7 mouse cellular contexts compared by ENCODE assay signal in genomic region chr13:23554925-23555838, GRCm38 (mm10). TPM values are rescaled to one million over a fixed set of nuclear protein-coding genes. Genes with fewer than 3 reads are reported as not detected.
A peak's percentile ranks its signal among the peaks of the same experiment; 100 is the strongest.
DNase-seq lines count a peak whose midpoint lies in the region; ATAC-seq and TF ChIP-seq lines count a peak whose summit lies in the region.

No protein-coding gene starts in this region.

- peak; percentile 35 to 69 for DNase-seq in cerebellum, postnatal 4 days (ENCODE audit: low spot score in 2 of 2)
- DNase-seq in gastrocnemius, adult 2 months = peak; percentile 76
- peak; percentile 89 for DNase-seq in limb, embryonic 10.5 days (ENCODE audit: low spot score)
- peak; percentile 98 for DNase-seq in midbrain, embryonic 11.5 days (ENCODE audit: low spot score, missing footprints)
- peak; percentile 73 for DNase-seq in skeletal muscle tissue, adult 2 months (ENCODE audit: low read depth, low spot score)

- peak overlapping the region; percentile 89 for H3K9ac ChIP-seq in midbrain, embryonic 11.5 days (ENCODE audit: low read length)

- H3K27ac ChIP-seq in gastrocnemius, adult 2 months = peak overlapping the region; percentile 84
- H3K27ac ChIP-seq in limb, embryonic 10.5 days = peak overlapping the region; percentile 97
- peak overlapping the region; percentile 98 for H3K27ac ChIP-seq in midbrain, embryonic 11.5 days (ENCODE audit: low read depth, low read length)

- no peaks in the 10 kb centered on the region for H3K27me3 ChIP-seq in limb, embryonic 10.5 days (ENCODE audit: low read depth, poor library complexity, severe bottlenecking)
- H3K27me3 ChIP-seq in midbrain, embryonic 11.5 days (ENCODE audit: control insufficient read depth, insufficient read depth, low read length) = no peaks in the 10 kb centered on the region

- H3K4me3 ChIP-seq in gastrocnemius, adult 2 months = peak overlapping the region; percentile 81
- peak overlapping the region; percentile 69 for H3K4me3 ChIP-seq in limb, embryonic 10.5 days
- H3K4me3 ChIP-seq in midbrain, embryonic 11.5 days (ENCODE audit: low read depth, low read length) = peak overlapping the region; percentile 57

- peak; percentile 62 for ATAC-seq in activated CD4-positive, CD25-positive, alpha-beta regulatory T cell, adult 4 months
- ATAC-seq in inflammation-experienced regulatory T-cells, adult 6 months = peak; percentile 66
- peak; percentile 87 for ATAC-seq in midbrain, embryonic 11.5 days (ENCODE audit: low FRiP score)

- intact Hi-C loops in gastrocnemius, adult 2 months (cut with DNase I) = no loop called here

- no peak for TF ChIP-seq CTCF in gastrocnemius, adult 2 months (IDR thresholded peaks at IDR 0.05)

- under 1% methylated on average over 54 of the region's 54 CpGs for WGBS in limb, embryonic 10.5 days
- WGBS in midbrain, embryonic 11.5 days = under 1% methylated on average over 49 of the region's 54 CpGs

- H3K4me1 ChIP-seq in limb, embryonic 10.5 days = peaks cover 19% of the 10 kb centered on the region
- H3K4me1 ChIP-seq in midbrain, embryonic 11.5 days (ENCODE audit: control insufficient read depth, insufficient read depth, low read length) = peaks cover 9% of the 10 kb centered on the region

- no peaks in the 10 kb centered on the region for H3K9me3 ChIP-seq in limb, embryonic 10.5 days (replicated peaks)
- H3K9me3 ChIP-seq in midbrain, embryonic 11.5 days (ENCODE audit: control insufficient read depth, low read length) = no peaks in the 10 kb centered on the region

- H3K4me2 ChIP-seq in midbrain, embryonic 11.5 days = peak overlapping the region; percentile 93

- H3K36me3 ChIP-seq in limb, embryonic 10.5 days = no peaks in the 10 kb centered on the region
- no peaks in the 10 kb centered on the region for H3K36me3 ChIP-seq in midbrain, embryonic 11.5 days (ENCODE audit: control insufficient read depth, insufficient read depth, low read length)

RNA-seq across cellular contexts. Expression of gene Hist1h1d, which starts 2.1 kb away (rescaled TPM):
- polyA plus RNA-seq in activated CD4-positive, CD25-positive, alpha-beta regulatory T cell, adult 4 months (2017; shearing (Covaris generic)) = under 1 TPM; 0.31 to 0.79 TPM
- under 1 TPM; 0.56 to 0.81 TPM for total RNA-seq in gastrocnemius, adult 2 months (2021)
- under 1 TPM; 0.20 to 0.36 (median 0.34) TPM for polyA plus RNA-seq in inflammation-experienced regulatory T-cells, adult 6 months (2017; shearing (Covaris generic))
- polyA plus RNA-seq in limb, embryonic 10.5 days (2016; fragmentation: Nextera tagmentation; extraction: Ambion mirVana) = 0.59 and 0.67 TPM in 2 replicates
- 0.59 and 0.61 TPM in 2 replicates for polyA plus RNA-seq in midbrain, embryonic 11.5 days (2014; fragmentation: Nextera tagmentation; extraction: Ambion mirVana)

RNA-seq across cellular contexts. Expression of gene Hist1h4f, which starts 3.7 kb away (rescaled TPM):
- polyA plus RNA-seq in activated CD4-positive, CD25-positive, alpha-beta regulatory T cell, adult 4 months (2017; shearing (Covaris generic)) = 1 to 10 TPM in 1 of 2 experiments, not detected in 1; 2.8 TPM
- total RNA-seq in gastrocnemius, adult 2 months (2021) = 1 to 10 TPM; 7.8 to 8.7 TPM
- polyA plus RNA-seq in inflammation-experienced regulatory T-cells, adult 6 months (2017; shearing (Covaris generic)) = 1 to 10 TPM in 1 of 3 experiments, not detected in 2; 3.2 TPM
- polyA plus RNA-seq in limb, embryonic 10.5 days (2016; fragmentation: Nextera tagmentation; extraction: Ambion mirVana) = 0.73 and 1.3 TPM in 2 replicates
- polyA plus RNA-seq in midbrain, embryonic 11.5 days (2014; fragmentation: Nextera tagmentation; extraction: Ambion mirVana) = 0.53 and 0.77 TPM in 2 replicates

RNA-seq across cellular contexts. Expression of gene Hist1h3e, which starts 7.0 kb away (rescaled TPM):
- polyA plus RNA-seq in activated CD4-positive, CD25-positive, alpha-beta regulatory T cell, adult 4 months (2017; shearing (Covaris generic)) = 1 to 10 TPM in 1 of 2 experiments, under 1 TPM in 1; 0.86 to 1.6 TPM
- total RNA-seq in gastrocnemius, adult 2 months (2021) = 10 to 100 TPM in 1 of 2 experiments, 1 to 10 TPM in 1; 8.3 to 12.9 TPM
- polyA plus RNA-seq in inflammation-experienced regulatory T-cells, adult 6 months (2017; shearing (Covaris generic)) = 1 to 10 TPM in 2 of 3 experiments, under 1 TPM in 1; 0.89 to 4.0 (median 4.0) TPM
- polyA plus RNA-seq in limb, embryonic 10.5 days (2016; fragmentation: Nextera tagmentation; extraction: Ambion mirVana) = 5.6 and 7.8 TPM in 2 replicates
- polyA plus RNA-seq in midbrain, embryonic 11.5 days (2014; fragmentation: Nextera tagmentation; extraction: Ambion mirVana) = 7.2 and 7.4 TPM in 2 replicates

RNA-seq across cellular contexts. Expression of gene Hist1h3f, which starts 11.3 kb away (rescaled TPM):
- 1 to 10 TPM in 1 of 2 experiments, not detected in 1; 1.1 TPM for polyA plus RNA-seq in activated CD4-positive, CD25-positive, alpha-beta regulatory T cell, adult 4 months (2017; shearing (Covaris generic))
- 1 to 10 TPM; 2.9 to 4.0 TPM for total RNA-seq in gastrocnemius, adult 2 months (2021)
- 1 to 10 TPM in 1 of 3 experiments, under 1 TPM in 2; 0.73 to 1.5 (median 0.74) TPM for polyA plus RNA-seq in inflammation-experienced regulatory T-cells, adult 6 months (2017; shearing (Covaris generic))
- 1.3 and 1.4 TPM in 2 replicates for polyA plus RNA-seq in limb, embryonic 10.5 days (2016; fragmentation: Nextera tagmentation; extraction: Ambion mirVana)
- 1.2 and 1.3 TPM in 2 replicates for polyA plus RNA-seq in midbrain, embryonic 11.5 days (2014; fragmentation: Nextera tagmentation; extraction: Ambion mirVana)

RNA-seq across cellular contexts. Expression of gene Hist1h2bh, which starts 12.0 kb away (rescaled TPM):
- polyA plus RNA-seq in activated CD4-positive, CD25-positive, alpha-beta regulatory T cell, adult 4 months (2017; shearing (Covaris generic)) = under 1 TPM in 1 of 2 experiments, not detected in 1; 0.38 TPM
- 1 to 10 TPM in 1 of 2 experiments, under 1 TPM in 1; 0.94 to 1.0 TPM for total RNA-seq in gastrocnemius, adult 2 months (2021)
- polyA plus RNA-seq in inflammation-experienced regulatory T-cells, adult 6 months (2017; shearing (Covaris generic)) = under 1 TPM in 2 of 3 experiments, not detected in 1; 0.38 to 0.89 TPM
- polyA plus RNA-seq in limb, embryonic 10.5 days (2016; fragmentation: Nextera tagmentation; extraction: Ambion mirVana) = 0.56 and 0.69 TPM in 2 replicates
- 0.44 and 0.87 TPM in 2 replicates for polyA plus RNA-seq in midbrain, embryonic 11.5 days (2014; fragmentation: Nextera tagmentation; extraction: Ambion mirVana)

Comparison
In these comparisons a context has a peak if more than half of its experiments do, and no peak if none do; other contexts are left out.
1. Peak in every context shown above with its lines: DNase-seq, ATAC-seq, H3K4me3 ChIP-seq and H3K27ac ChIP-seq.